Mouse (Mus musculus): Measurements from ENCODE around the gene 6330409D20Rik. TPM values are rescaled to one million over a fixed set of nuclear protein-coding genes. Genes with fewer than 3 reads are reported as not detected.

6330409D20Rik gene
- polyA plus RNA-seq, 1 experiment from 2014 or later: 0.18 TPM

DNA sequence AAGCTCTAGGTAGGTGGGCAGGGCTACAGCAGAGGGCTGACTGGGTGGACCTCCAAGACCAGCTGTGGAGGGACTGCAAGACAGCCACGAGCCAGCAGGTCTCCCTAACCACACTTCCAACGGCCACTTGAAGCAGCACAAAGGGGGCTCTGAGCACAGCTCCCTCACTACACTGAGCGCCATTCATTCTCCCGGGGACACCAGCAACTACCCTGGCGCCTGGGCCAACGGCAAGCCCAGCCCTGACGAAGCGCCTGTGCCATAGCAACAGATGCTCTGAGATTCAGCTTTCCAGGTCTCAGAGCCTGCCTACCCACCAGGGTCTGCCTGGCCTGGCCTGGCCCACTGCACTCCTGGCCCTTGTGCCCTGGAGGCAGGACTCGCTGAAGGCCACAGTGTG, 22.1 kb downstream of the 6330409D20Rik start:
- Histone ChIP-seq H3K27me3 (replicated peaks; ENCODE audit: control insufficient read depth, insufficient read depth, low read length) (no peaks in the 10 kb centered on the region), H3K27ac (ENCODE audit: low read depth, low read length) (no peak overlapping the region), H3K4me1 (replicated peaks; ENCODE audit: control insufficient read depth, insufficient read depth, low read length) (peaks cover 10% of the 10 kb centered on the region; the same call in 1 of the 2 replicates), H3K4me2 (replicated peaks; ENCODE audit: low read depth) (no peak overlapping the region), H3K9ac (ENCODE audit: low read depth, low read length) (no peak overlapping the region), H3K9me3 (ENCODE audit: control insufficient read depth) (no peaks in the 10 kb centered on the region), H3K36me3 (ENCODE audit: control insufficient read depth, insufficient read depth) (no peaks in the 10 kb centered on the region), H3K4me3 (ENCODE audit: low read depth, low read length) (no peak overlapping the region)
- TF ChIP-seq CTCF (IDR thresholded peaks at IDR 0.05; ENCODE audit: low read depth): no peak
- 60% methylated on average over 9 of the region's 9 CpGs for WGBS
- no peak for ATAC-seq

GRCm38 (mm10) chr2:32714987-32715425, 25.8 kb downstream of the 6330409D20Rik start:
- H3K27ac ChIP-seq (ENCODE audit: low read depth, low read length): peak overlapping the region; percentile 80
- H3K4me2 ChIP-seq (replicated peaks; ENCODE audit: low read depth): no peak overlapping the region
- no peak overlapping the region for H3K9ac ChIP-seq (ENCODE audit: low read depth, low read length)
- TF ChIP-seq CTCF (IDR thresholded peaks at IDR 0.05; ENCODE audit: low read depth): peak; percentile 31; the same call in 1 of the 2 replicates
- 35% methylated on average over 4 of the region's 4 CpGs for WGBS
- no peaks in the 10 kb centered on the region for H3K9me3 ChIP-seq (ENCODE audit: control insufficient read depth)
- peak; percentile 23 for ATAC-seq
- H3K4me3 ChIP-seq (ENCODE audit: low read depth, low read length): no peak overlapping the region
- H3K4me1 ChIP-seq (replicated peaks; ENCODE audit: control insufficient read depth, insufficient read depth, low read length): peaks cover 13% of the 10 kb centered on the region; the same call in 1 of the 2 replicates
- H3K27me3 ChIP-seq (replicated peaks; ENCODE audit: control insufficient read depth, insufficient read depth, low read length): no peaks in the 10 kb centered on the region
- H3K36me3 ChIP-seq (ENCODE audit: control insufficient read depth, insufficient read depth): peaks cover 5% of the 10 kb centered on the region; the same call in 1 of the 2 replicates

GRCm38 (mm10) chr2:32714117-32714986, 26.5 kb downstream of the 6330409D20Rik start:
- TF ChIP-seq CTCF (IDR thresholded peaks at IDR 0.05; ENCODE audit: low read depth): no peak
- H3K4me2 ChIP-seq (replicated peaks; ENCODE audit: low read depth): 0 out of 2 replicates have a peak overlapping the region, but pooled peaks have one; percentile 74
- H3K4me3 ChIP-seq (ENCODE audit: low read depth, low read length): no peak overlapping the region
- H3K36me3 ChIP-seq (ENCODE audit: control insufficient read depth, insufficient read depth): peaks cover 12% of the 10 kb centered on the region
- H3K27me3 ChIP-seq (replicated peaks; ENCODE audit: control insufficient read depth, insufficient read depth, low read length): no peaks in the 10 kb centered on the region
- peak overlapping the region; percentile 80 for H3K27ac ChIP-seq (ENCODE audit: low read depth, low read length)
- no peak overlapping the region for H3K9ac ChIP-seq (ENCODE audit: low read depth, low read length)
- H3K9me3 ChIP-seq (ENCODE audit: control insufficient read depth): no peaks in the 10 kb centered on the region
- WGBS: 42% methylated on average over 11 of the region's 11 CpGs
- peaks cover 13% of the 10 kb centered on the region; the same call in 1 of the 2 replicates for H3K4me1 ChIP-seq (replicated peaks; ENCODE audit: control insufficient read depth, insufficient read depth, low read length)
- no peak for ATAC-seq

- ATAC-seq: peak; percentile 83
- Histone ChIP-seq H3K4me1 (replicated peaks; ENCODE audit: control insufficient read depth, insufficient read depth, low read length) (peaks cover 13% of the 10 kb centered on the region; the same call in 1 of the 2 replicates), H3K4me2 (replicated peaks; ENCODE audit: low read depth) (peak within 1 kb of the TSS; percentile 74), H3K27me3 (replicated peaks; ENCODE audit: control insufficient read depth, insufficient read depth, low read length) (no peaks in the 10 kb centered on the region), H3K9me3 (ENCODE audit: control insufficient read depth) (no peaks in the 10 kb centered on the region), H3K36me3 (ENCODE audit: control insufficient read depth, insufficient read depth) (peaks cover 24% of the 10 kb centered on the region), H3K4me3 (ENCODE audit: low read depth, low read length) (peak within 1 kb of the TSS; percentile 89), H3K9ac (ENCODE audit: low read depth, low read length) (peak within 1 kb of the TSS; percentile 85), H3K27ac (ENCODE audit: low read depth, low read length) (peak within 1 kb of the TSS; percentile 80)
- under 1% methylated on average over 50 of the region's 79 CpGs for WGBS
- peak; percentile 100 for TF ChIP-seq CTCF (IDR thresholded peaks at IDR 0.05; ENCODE audit: low read depth)
Measured at GRCm38 (mm10) chr2:32712934-32713817, 27.6 kb downstream of the 6330409D20Rik start, which contains the start of gene Cdk9. Cdk9 (minus strand) TSS chr2:32713076.

- H3K9me3 ChIP-seq (ENCODE audit: control insufficient read depth): no peaks in the 10 kb centered on the region
- peak overlapping the region; percentile 74 for H3K4me2 ChIP-seq (replicated peaks; ENCODE audit: low read depth)
- peaks cover 30% of the 10 kb centered on the region for H3K36me3 ChIP-seq (ENCODE audit: control insufficient read depth, insufficient read depth)
- peaks cover 13% of the 10 kb centered on the region; the same call in 1 of the 2 replicates for H3K4me1 ChIP-seq (replicated peaks; ENCODE audit: control insufficient read depth, insufficient read depth, low read length)
- peak overlapping the region; percentile 89 for H3K4me3 ChIP-seq (ENCODE audit: low read depth, low read length)
- TF ChIP-seq CTCF (IDR thresholded peaks at IDR 0.05; ENCODE audit: low read depth): no peak
- under 1% methylated on average over 44 of the region's 44 CpGs for WGBS
- ATAC-seq: peak; percentile 88
- peak overlapping the region; percentile 80 for H3K27ac ChIP-seq (ENCODE audit: low read depth, low read length)
- H3K27me3 ChIP-seq (replicated peaks; ENCODE audit: control insufficient read depth, insufficient read depth, low read length): no peaks in the 10 kb centered on the region
- peak overlapping the region; percentile 85 for H3K9ac ChIP-seq (ENCODE audit: low read depth, low read length)
Measured at GRCm38 (mm10) chr2:32712586-32712933, 28.3 kb downstream of the 6330409D20Rik start.

Measured in intestine, postnatal 0 days (tissue).